Mouse (Mus musculus) thymus, adult 2 months (tissue): ENCODE measurements around the gene Car6.

Experiments used
- CTCF ChIP-seq: fragments of 200-500 bp; IDR thresholded peaks from 2 replicates; pipeline ENCODE4 v1.5.1; 2012; ENCODE audit warnings: mild to moderate bottlenecking, control low read depth, low read length, moderate library complexity, borderline replicate concordance; ENCODE audit not compliant: control insufficient read depth, poor library complexity, insufficient read depth; ENCODE audit errors: extremely low read depth
- POLR2A ChIP-seq: fragments of 200-500 bp; IDR thresholded peaks from 2 replicates; pipeline ENCODE4 v1.6.1; 2012; ENCODE audit warnings: mild to moderate bottlenecking, low read length, control low read depth, moderate library complexity; ENCODE audit not compliant: control insufficient read depth, poor library complexity, insufficient read depth; ENCODE audit errors: extremely low read depth

GRCm38 (mm10) chr4:150181304-150181703 lies 19.8 kb downstream of the Car6 start:
- TF ChIP-seq POLR2A (no peak), CTCF (no peak)
